Mouse (Mus musculus) intestine, postnatal 0 days (tissue): ENCODE results near the gene Palm. TPM values are rescaled to one million over a fixed set of nuclear protein-coding genes. Genes with fewer than 3 reads are reported as not detected.

ENCODE experiments used
- ATAC-seq: fragments of 200-750 bp; cut with Nextera tagmentation; 2 replicates; pipeline ENCODE4 v1.8.0; 2017; ENCODE audit warnings: mild to moderate bottlenecking, moderate TSS enrichment, moderate library complexity
- H3K27ac ChIP-seq: fragments of 300-500 bp; sonication (generic); 2 replicates; pipeline ENCODE4 v1.5.1; 2014; ENCODE audit warnings: mild to moderate bottlenecking, low read depth, low read length, moderate library complexity
- H3K27me3 ChIP-seq: fragments of 300-500 bp; sonication (generic); replicated peaks from 2 replicates; pipeline ENCODE4 v1.6.1; 2014; ENCODE audit warnings: low read length, mixed read lengths; ENCODE audit not compliant: control insufficient read depth, insufficient read depth
- H3K36me3 ChIP-seq: fragments of 300-500 bp; sonication (generic); 2 replicates; pipeline ENCODE4 v1.6.1; 2014; ENCODE audit warnings: mild to moderate bottlenecking, moderate library complexity; ENCODE audit not compliant: control insufficient read depth, insufficient read depth
- H3K4me1 ChIP-seq: fragments of 300-500 bp; sonication (generic); replicated peaks from 2 replicates; pipeline ENCODE4 v1.6.1; 2014; ENCODE audit warnings: antibody characterized with exemption, low read length, mixed read lengths; ENCODE audit not compliant: control insufficient read depth, insufficient read depth
- H3K4me2 ChIP-seq: fragments of 300-500 bp; sonication (generic); replicated peaks from 2 replicates; pipeline ENCODE4 v1.6.1; 2014; ENCODE audit warnings: low read depth, mild to moderate bottlenecking, moderate library complexity
- H3K4me3 ChIP-seq: fragments of 300-500 bp; sonication (generic); 2 replicates; pipeline ENCODE4 v1.5.1; 2014; ENCODE audit warnings: low read depth, low read length
- H3K9ac ChIP-seq: fragments of 300-500 bp; sonication (generic); 2 replicates; pipeline ENCODE4 v1.6.1; 2014; ENCODE audit warnings: mild to moderate bottlenecking, low read depth, low read length
- H3K9me3 ChIP-seq: fragments of 300-500 bp; sonication (generic); 2 replicates; pipeline ENCODE4 v1.6.1; 2016; ENCODE audit warnings: mixed run types; ENCODE audit not compliant: control insufficient read depth
- CTCF ChIP-seq: sonication (generic); IDR thresholded peaks from 2 replicates; pipeline ENCODE4 v1.5.1; 2016; ENCODE audit warnings: low read depth, mild to moderate bottlenecking, control low read depth, antibody characterized with exemption, moderate library complexity
- WGBS: fragments of 180-500 bp; shearing (Covaris S2); extraction: QIAGEN DNeasy Blood & Tissue Kit; methylation state at CpG from one replicate; pipeline ENCODE4 v1.1.7; 2014; 5-methylcytosine and 5-hydroxymethylcytosine counted together
- polyA plus RNA-seq: library from polyadenylated mRNA; unstranded; fragments of >200 nt; fragmentation: Nextera tagmentation; extraction: Ambion mirVana; gene quantifications from 2 replicates; pipeline ENCODE4 v1.2.1, GENCODE M21; 2015

The Palm gene
- polyA plus RNA-seq, 1 experiment from 2014 or later, result 19.9 TPM

DNA sequence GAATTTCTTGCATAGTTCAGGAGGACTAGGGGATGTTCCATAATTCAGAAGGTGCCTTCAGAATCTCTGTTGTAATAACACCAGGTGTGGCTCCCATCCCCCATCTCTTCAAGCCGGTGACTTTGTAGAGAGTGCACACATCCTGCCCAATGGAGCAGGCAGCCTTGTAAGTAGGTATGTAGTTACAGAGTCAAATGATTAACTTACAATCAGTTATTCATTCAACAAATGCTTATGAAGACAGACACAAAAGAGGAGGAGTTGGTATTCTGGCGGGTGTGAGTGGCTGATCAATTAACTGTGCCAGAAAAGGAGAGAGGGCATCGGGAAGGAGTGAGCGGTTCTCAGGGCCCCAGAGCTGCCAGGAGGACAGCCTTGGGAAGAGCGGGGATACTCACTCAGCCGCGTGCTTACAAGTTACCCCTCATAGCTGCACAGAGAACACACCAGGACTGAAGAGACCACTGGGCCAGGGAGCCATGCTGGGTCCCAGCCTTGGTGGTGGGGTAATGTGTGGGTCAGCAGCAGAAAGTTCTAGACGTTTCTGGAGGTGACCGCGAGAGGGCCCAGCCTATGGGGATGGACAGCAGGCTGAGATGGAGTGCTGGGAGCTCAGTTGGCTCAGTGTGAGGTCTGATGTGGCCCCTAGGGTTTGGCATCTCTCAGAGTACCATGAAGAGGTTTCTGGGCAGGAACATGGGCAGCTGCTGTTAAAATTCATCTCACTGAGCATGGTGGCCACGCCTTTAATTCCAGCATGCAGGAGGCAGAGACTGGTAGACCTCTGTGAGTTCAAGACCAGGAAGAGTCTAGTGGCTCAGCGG is 22.5 kb downstream of the Palm start:
- no peak for TF ChIP-seq CTCF
- Histone ChIP-seq H3K27ac (peak overlapping the region; percentile 46; the same call in 1 of the 2 replicates), H3K9me3 (no peaks in the 10 kb centered on the region), H3K4me3 (no peak overlapping the region), H3K4me2 (no peak overlapping the region; the same call in 1 of the 2 replicates), H3K9ac (no peak overlapping the region), H3K36me3 (peaks cover 7% of the 10 kb centered on the region), H3K27me3 (no peaks in the 10 kb centered on the region), H3K4me1 (peaks cover 17% of the 10 kb centered on the region; the same call in 1 of the 2 replicates)
- 63% methylated on average over 12 of the region's 12 CpGs for whole genome bisulfite sequencing
- ATAC-seq, result peak; percentile 40

DNA sequence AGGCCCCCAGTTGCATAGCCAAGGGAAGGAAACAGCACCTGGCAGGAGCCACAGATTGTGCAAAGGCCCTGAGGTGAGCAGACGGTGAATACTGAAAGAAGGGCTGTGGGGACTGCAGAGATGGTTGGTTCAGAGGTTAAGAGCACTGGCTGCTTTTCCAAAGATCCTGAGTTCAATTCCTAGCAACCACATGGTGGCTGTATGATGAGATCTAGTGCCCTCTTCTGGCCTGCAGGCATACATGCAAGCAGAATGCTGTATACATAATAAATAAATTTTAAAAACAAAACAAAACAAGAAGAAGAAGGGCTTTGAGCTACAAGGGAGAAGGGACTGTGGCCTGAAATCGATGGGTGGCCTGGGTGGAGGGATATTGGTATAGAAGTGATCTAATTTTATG is 23.7 kb downstream of the Palm start:
- 0 out of 2 replicates have a peak overlapping the region, but pooled peaks have one; percentile 3 for H3K9ac ChIP-seq
- no peaks in the 10 kb centered on the region for H3K9me3 ChIP-seq
- peak; percentile 68 for TF ChIP-seq CTCF
- 82% methylated on average over 2 of the region's 2 CpGs for WGBS
- H3K4me2 ChIP-seq, result no peak overlapping the region
- H3K36me3 ChIP-seq, result peaks cover 7% of the 10 kb centered on the region
- no peaks in the 10 kb centered on the region for H3K27me3 ChIP-seq
- H3K27ac ChIP-seq, result no peak overlapping the region
- no peak for ATAC-seq
- peaks cover 17% of the 10 kb centered on the region; the same call in 1 of the 2 replicates for H3K4me1 ChIP-seq
- no peak overlapping the region for H3K4me3 ChIP-seq

DNA sequence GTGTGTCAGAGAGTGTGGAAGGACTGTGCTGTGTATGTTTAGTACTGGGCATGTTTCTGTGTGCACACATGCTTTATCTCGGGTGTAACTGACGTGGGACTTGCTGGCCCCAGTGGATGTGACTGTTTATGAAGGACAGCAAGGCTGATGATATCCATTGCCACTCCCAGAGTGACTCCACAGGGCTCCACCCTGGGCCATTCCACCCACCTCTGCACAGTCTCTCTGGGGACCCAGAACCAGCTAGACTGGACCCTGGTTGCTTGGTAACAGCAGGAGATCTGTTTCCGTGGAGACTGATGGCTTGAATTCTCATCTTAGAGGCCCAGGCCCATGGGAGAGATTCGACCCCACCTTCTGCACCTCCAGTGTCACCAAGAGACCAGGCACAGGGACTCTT is 24.9 kb downstream of the Palm start:
- Histone ChIP-seq H3K4me2 (no peak overlapping the region), H3K36me3 (peaks cover 7% of the 10 kb centered on the region), H3K9ac (no peak overlapping the region), H3K9me3 (no peaks in the 10 kb centered on the region), H3K27me3 (no peaks in the 10 kb centered on the region), H3K4me3 (no peak overlapping the region), H3K4me1 (peaks cover 17% of the 10 kb centered on the region; the same call in 1 of the 2 replicates), H3K27ac (no peak overlapping the region)
- no peak for TF ChIP-seq CTCF
- no peak for ATAC-seq
- WGBS, result 42% methylated on average over 4 of the region's 4 CpGs

DNA sequence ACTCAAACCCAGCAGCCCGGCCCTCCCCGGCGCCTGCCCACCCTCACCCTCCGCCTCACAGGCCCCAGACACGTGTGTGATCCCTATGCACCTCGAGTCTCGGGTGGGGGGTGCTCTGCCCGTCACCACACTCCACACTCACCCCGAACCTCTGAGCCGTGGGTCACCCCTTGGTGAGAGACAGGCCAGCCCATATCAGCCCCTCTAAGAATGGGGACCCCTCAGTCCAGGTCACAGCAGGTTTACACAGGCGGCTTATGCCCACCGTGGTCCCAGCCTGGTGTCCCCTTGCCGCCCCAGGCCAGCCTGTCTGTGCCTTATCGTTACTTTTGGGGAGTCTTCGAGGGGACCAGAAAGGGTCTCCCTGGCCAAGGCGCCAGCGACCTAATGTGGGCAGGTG is 26.2 kb downstream of the Palm start:
- peaks cover 15% of the 10 kb centered on the region; the same call in 1 of the 2 replicates for H3K4me1 ChIP-seq
- H3K4me2 ChIP-seq, result no peak overlapping the region
- H3K4me3 ChIP-seq, result no peak overlapping the region
- no peak for TF ChIP-seq CTCF
- no peaks in the 10 kb centered on the region for H3K27me3 ChIP-seq
- H3K9ac ChIP-seq, result no peak overlapping the region
- peaks cover 7% of the 10 kb centered on the region for H3K36me3 ChIP-seq
- 89% methylated on average over 17 of the region's 17 CpGs for WGBS
- ATAC-seq, result no peak
- no peaks in the 10 kb centered on the region for H3K9me3 ChIP-seq
- 0 out of 2 replicates have a peak overlapping the region, but pooled peaks have one; percentile 4 for H3K27ac ChIP-seq

DNA sequence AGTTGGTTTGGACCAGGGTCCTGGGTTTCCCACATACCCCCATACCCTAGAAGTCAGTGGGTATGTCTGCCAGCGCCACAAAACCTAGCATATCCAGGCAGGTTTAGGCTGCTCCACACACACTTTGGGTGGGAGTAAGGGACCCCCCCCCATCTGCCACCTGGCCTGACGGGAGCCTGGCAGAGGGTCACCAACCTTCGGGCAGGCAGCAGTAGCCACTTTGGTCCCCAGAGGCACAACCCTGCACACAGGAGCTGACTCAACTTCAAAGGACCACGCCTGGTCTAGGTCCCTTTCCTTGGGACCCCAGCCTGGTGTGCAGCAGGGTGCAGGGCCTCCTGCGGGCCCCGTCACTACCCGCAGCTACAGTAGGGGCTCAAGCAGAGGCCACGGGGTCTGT is 26.9 kb downstream of the Palm start:
- Histone ChIP-seq H3K4me1 (0 out of 2 replicates have a peak, but pooled peaks cover 9% of the 10 kb centered on the region), H3K4me2 (peak overlapping the region; percentile 70), H3K9me3 (no peaks in the 10 kb centered on the region), H3K27ac (peak overlapping the region; percentile 99), H3K9ac (peak overlapping the region; percentile 43; the same call in 1 of the 2 replicates), H3K36me3 (peaks cover 7% of the 10 kb centered on the region), H3K27me3 (no peaks in the 10 kb centered on the region), H3K4me3 (peak overlapping the region; percentile 47; the same call in 1 of the 2 replicates)
- TF ChIP-seq CTCF, result no peak
- no peak for ATAC-seq
- 48% methylated on average over 8 of the region's 8 CpGs for WGBS

DNA sequence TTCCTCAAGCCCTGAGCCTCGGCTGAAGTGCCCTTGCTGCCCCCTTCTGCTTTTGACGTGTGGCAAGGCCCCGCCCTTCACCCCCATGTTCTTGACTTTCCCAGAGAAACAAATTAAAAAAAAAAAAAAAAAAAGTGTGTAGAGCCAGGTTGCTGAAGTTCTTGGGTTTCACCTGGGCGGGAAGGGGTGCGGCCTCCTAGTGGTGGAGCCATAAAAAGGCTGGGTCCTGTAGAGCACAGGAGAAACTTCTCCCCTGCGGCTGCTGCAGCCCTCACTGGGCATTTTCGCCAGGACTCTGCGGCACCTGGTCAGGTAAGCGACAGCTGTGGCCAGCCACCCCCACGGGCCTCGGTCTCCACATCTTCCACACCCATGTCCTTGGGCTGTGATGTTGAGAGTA is 27.4 kb downstream of the Palm start, which contains the start of gene Misp:
TSS of gene Misp (plus strand) at position 208 of the 400 bp plus-strand sequence.
- 0 out of 2 replicates have a peak, but pooled peaks cover 11% of the 10 kb centered on the region for H3K4me1 ChIP-seq
- H3K4me2 ChIP-seq, result peak within 1 kb of the TSS; percentile 70
- no peaks in the 10 kb centered on the region for H3K9me3 ChIP-seq
- WGBS, result 40% methylated on average over 11 of the region's 11 CpGs
- H3K27ac ChIP-seq, result peak within 1 kb of the TSS; percentile 99
- peaks cover 10% of the 10 kb centered on the region for H3K36me3 ChIP-seq
- ATAC-seq, result no peak
- TF ChIP-seq CTCF, result peak; percentile 58
- no peaks in the 10 kb centered on the region for H3K27me3 ChIP-seq
- H3K4me3 ChIP-seq, result peak within 1 kb of the TSS; percentile 47
- H3K9ac ChIP-seq, result peak within 1 kb of the TSS; percentile 64
